Mouse (Mus musculus) thymus, adult 2 months (tissue): ENCODE results near the gene Snx21. TPM values are rescaled to one million over a fixed set of nuclear protein-coding genes. Genes with fewer than 3 reads are reported as not detected.

Experiments
- DNase-seq: peaks from one replicate; pipeline ENCODE4 v3.0.0; 2021
- H3K27ac ChIP-seq: fragments of 200-500 bp; 2 replicates; pipeline ENCODE4 v1.5.1; 2012; ENCODE audit warnings: low read length, control low read depth; ENCODE audit not compliant: control insufficient read depth, insufficient read depth
- H3K27me3 ChIP-seq: fragments of 200-500 bp; 2 replicates; pipeline ENCODE4 v1.6.1; 2012; ENCODE audit warnings: mild to moderate bottlenecking, low read length, moderate library complexity, mixed read lengths; ENCODE audit not compliant: control insufficient read depth, insufficient read depth
- H3K36me3 ChIP-seq: fragments of 200-500 bp; 2 replicates; pipeline ENCODE4 v1.6.1; 2012; ENCODE audit warnings: mild to moderate bottlenecking, low read length, moderate library complexity; ENCODE audit not compliant: control insufficient read depth, insufficient read depth
- H3K4me1 ChIP-seq: fragments of 200-500 bp; replicated peaks from 2 replicates; pipeline ENCODE4 v1.6.1; 2012; ENCODE audit warnings: low read length; ENCODE audit not compliant: control insufficient read depth, insufficient read depth
- H3K4me3 ChIP-seq: fragments of 200-500 bp; 2 replicates; pipeline ENCODE4 v1.5.1; 2012; ENCODE audit warnings: mild to moderate bottlenecking, low read length, control low read depth, moderate library complexity; ENCODE audit not compliant: control insufficient read depth, insufficient read depth
- CTCF ChIP-seq: fragments of 200-500 bp; IDR thresholded peaks from 2 replicates; pipeline ENCODE4 v1.5.1; 2012; ENCODE audit warnings: mild to moderate bottlenecking, control low read depth, low read length, moderate library complexity, borderline replicate concordance; ENCODE audit not compliant: control insufficient read depth, poor library complexity, insufficient read depth; ENCODE audit errors: extremely low read depth
- POLR2A ChIP-seq: fragments of 200-500 bp; IDR thresholded peaks from 2 replicates; pipeline ENCODE4 v1.6.1; 2012; ENCODE audit warnings: mild to moderate bottlenecking, low read length, control low read depth, moderate library complexity; ENCODE audit not compliant: control insufficient read depth, poor library complexity, insufficient read depth; ENCODE audit errors: extremely low read depth
- WGBS: fragments of 180-500 bp; shearing (Covaris S2); methylation state at CpG from one replicate; pipeline ENCODE4 v1.1.7; 2018; 5-methylcytosine and 5-hydroxymethylcytosine counted together
- polyA plus RNA-seq: library from polyadenylated mRNA; depleted of rRNA; stranded (reverse); fragments of >200 nt; gene quantifications from 2 replicates; pipeline ENCODE4 v1.2.3, GENCODE M21; 2012

The Snx21 gene
- polyA plus RNA-seq, 1 experiment, result 11.9 TPM

DNA sequence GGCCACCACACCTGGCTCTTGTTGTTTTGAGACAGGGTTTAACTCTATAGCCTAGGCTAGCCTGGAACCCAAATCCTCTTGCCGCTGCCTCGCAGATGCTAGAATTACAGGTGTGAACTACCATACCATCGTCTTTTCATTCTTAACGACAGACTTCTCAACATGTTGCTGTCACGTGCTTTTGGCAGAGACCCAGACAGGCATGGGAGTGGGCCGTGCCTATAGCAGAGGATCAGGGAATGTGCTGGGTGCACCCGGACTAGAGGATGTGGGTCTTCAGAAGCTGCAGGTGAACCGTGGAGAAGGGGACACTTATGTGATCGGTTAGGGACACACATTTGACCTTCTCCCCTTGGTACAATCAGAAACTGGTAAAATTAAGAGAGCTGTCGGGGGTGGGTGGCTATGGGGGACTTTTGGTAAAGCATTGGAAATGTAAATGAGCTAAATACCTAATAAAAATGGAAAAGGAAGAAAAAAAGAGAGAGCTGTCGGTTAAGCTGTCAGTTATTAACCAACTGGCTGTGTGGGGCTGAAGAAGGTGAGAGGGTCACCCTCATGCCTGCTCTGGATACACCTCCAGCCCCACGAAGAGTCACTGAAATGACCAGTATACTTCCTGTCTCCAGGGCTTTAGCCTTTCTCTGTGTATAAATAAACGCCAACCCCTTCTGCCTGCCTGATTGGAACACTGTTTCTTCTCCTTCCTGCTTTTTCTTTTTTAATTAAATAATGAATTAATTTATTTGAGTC lies 14.8 kb downstream of the Snx21 start:
- 96% methylated on average over 13 of the region's 13 CpGs for whole genome bisulfite sequencing
- peaks cover 12% of the 10 kb centered on the region for H3K36me3 ChIP-seq
- TF ChIP-seq CTCF, result no peak
- no peak for TF ChIP-seq POLR2A

DNA sequence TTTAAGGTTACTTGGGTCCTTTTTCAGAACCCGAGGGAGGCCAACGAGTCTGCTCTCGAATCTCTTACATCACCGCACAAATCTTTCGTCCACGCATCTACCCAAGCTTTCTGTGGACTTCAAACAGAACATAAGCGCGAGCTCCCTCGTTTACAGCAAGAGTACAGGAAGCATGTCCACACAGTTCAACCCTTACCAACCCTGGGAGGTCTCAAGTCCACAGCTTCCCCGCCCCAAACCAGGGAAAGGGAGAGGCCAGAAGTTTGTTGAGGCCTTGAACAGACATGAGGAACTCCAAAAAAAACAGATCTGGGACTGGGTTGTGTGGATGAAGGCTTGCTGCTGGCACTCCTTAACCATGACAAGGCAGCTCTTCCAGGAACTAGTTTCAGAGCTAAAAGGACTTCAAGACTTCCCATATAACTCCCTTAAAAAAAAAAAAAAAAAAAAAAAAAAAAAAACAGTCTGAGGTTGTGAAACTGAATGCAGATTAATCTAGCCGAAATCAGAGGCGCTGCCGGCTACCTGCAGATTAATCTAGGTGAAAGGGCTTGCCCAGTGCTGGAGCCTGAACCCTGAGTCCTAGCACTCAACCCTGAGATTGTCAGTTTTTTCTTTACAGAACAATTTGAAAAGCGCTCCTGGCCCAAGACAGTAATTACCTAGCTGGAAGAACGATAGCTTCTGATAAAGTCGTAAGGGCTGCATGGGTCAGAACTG lies 17.7 kb downstream of the Snx21 start:
- 91% methylated on average over 16 of the region's 16 CpGs for WGBS
- no peak overlapping the region for H3K27ac ChIP-seq

More for the DNA sequence above, 14.8 kb downstream of the Snx21 start:
- Histone ChIP-seq H3K27ac (no peak overlapping the region), H3K4me3 (no peak overlapping the region), H3K27me3 (no peaks in the 10 kb centered on the region), H3K4me1 (peaks cover 9% of the 10 kb centered on the region)
- no peak for DNase-seq

DNA sequence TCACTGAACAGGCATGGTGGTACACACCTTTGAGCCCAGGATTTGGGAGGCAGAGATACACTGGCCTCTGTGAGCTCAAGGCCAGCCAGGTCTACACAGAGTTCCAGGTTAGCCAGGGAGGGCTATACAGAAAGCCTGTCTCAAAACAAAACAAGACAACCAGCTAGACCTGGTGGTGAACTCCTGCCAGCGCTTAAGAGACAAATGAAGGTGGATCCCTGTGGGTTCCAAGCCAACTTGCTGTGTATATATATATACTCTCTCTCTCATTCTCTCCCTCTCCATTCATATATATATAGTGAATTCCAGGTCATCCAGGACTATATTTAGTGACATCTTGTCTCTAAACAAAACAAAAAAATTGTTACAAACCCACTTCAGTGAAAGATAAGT lies 18.3 kb downstream of the Snx21 start:
- WGBS, result 68% methylated on average over 1 of the region's 1 CpGs
- Histone ChIP-seq H3K27me3 (no peaks in the 10 kb centered on the region), H3K27ac (no peak overlapping the region), H3K4me3 (peak overlapping the region; percentile 91; the same call in 1 of the 2 replicates), H3K36me3 (no peaks in the 10 kb centered on the region; the same call in 1 of the 2 replicates), H3K4me1 (peaks cover 14% of the 10 kb centered on the region)
- TF ChIP-seq CTCF, result no peak
- TF ChIP-seq POLR2A, result no peak
- DNase-seq, result no peak

More for the DNA sequence above, 17.7 kb downstream of the Snx21 start:
- no peak for TF ChIP-seq CTCF
- TF ChIP-seq POLR2A, result no peak
- no peak overlapping the region for H3K4me3 ChIP-seq
- DNase-seq, result no peak
- no peaks in the 10 kb centered on the region for H3K27me3 ChIP-seq
- no peaks in the 10 kb centered on the region; the same call in 1 of the 2 replicates for H3K36me3 ChIP-seq
- H3K4me1 ChIP-seq, result peaks cover 14% of the 10 kb centered on the region

DNA sequence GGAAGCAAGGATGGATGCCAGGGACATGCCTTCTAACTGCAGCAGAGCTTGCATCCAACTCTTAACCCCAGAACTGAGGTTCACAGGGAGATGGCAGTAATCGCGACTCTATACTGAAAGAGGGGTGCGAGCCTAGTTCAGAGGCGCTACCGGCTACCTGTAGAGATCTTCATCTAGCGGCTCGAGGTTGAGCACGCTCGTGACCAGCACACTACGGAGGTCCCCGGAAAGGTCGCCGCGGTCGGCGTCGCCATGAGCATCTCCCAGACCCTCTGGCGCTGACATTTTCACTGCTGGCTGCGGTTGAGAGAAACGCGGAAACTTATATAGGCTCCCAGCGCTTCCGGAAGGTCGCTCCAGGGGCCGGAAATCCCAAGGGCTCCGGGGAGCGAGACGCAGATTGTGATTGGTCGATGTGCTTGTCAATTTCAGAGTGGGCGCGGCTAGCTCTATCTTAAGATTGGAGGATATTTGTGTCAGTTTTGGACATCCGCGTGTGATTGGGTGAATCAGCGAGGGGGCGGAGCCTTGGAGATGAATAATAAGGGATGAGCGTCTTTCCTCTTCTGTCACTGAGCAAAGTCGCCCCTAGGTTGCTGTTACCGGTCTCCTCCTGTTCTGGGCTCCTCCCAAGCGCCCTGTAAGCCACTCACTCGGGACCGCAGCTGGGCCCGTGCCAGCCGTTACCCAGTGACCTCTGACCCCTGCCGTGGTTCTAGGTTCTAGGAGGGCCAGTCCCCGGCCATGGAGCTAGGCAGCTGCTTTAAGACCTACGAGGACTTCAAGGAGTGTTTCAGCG lies 19.1 kb downstream of the Snx21 start, which contains the start of the genes Acot8 and Zswim3:
Gene Acot8 (minus strand): TSS at position 350 of the 799 bp plus-strand sequence.
Gene Zswim3 (plus strand): TSS at position 566 of the 799 bp plus-strand sequence.
- TF ChIP-seq CTCF, result no peak
- TF ChIP-seq POLR2A, result peak; percentile 93
- WGBS, result under 1% methylated on average over 47 of the region's 47 CpGs
- Histone ChIP-seq H3K4me3 (peak within 1 kb of the TSS; percentile 91), H3K4me1 (peaks cover 14% of the 10 kb centered on the region), H3K27me3 (no peaks in the 10 kb centered on the region), H3K27ac (peak within 1 kb of the TSS; percentile 94), H3K36me3 (peaks cover 4% of the 10 kb centered on the region; the same call in 1 of the 2 replicates)
- peak; percentile 99 for DNase-seq

DNA sequence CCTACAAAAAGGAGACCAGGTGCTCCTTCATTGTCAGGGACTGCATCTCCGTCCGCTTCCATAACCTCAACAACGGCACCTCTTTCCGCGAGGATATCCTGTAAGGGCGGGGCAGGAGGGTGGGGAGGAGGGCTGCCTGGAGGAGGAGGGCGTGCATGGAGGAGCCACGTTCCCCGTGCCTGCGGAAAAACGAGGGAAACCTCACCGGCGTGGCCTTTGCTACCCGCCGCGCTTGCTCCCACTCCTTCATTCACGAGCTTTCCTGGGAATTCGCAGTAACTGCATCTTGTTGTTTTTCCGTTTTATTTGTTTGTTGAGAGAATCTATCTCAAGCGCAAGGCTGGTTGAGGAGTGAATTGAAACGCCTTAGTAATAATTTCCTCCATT lies 19.7 kb downstream of the Snx21 start:
- Histone ChIP-seq H3K27ac (peak overlapping the region; percentile 94), H3K4me1 (peaks cover 14% of the 10 kb centered on the region), H3K4me3 (peak overlapping the region; percentile 90), H3K36me3 (peaks cover 4% of the 10 kb centered on the region; the same call in 1 of the 2 replicates), H3K27me3 (no peaks in the 10 kb centered on the region)
- no peak for TF ChIP-seq CTCF
- TF ChIP-seq POLR2A, result no peak
- WGBS, result 2% methylated on average over 21 of the region's 21 CpGs
- no peak for DNase-seq

DNA sequence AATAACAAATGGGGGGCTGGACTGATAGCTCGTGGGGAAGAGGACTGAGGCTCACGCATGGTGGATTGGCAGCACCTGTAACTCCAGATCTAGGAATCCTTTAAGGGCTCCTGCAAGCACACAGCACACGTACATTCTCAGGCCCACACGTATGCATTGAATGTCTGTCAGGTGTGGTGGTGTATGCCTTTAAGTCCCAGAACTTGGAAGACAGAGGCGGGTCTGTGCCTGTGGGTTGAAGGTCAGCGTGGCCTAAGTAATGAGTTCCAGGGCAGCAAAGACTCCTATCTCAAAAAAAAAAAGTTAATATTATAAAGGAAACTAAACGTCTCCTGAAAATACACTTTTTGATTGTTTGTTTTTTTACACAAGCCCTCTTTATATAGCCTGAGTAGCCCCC lies 21.0 kb downstream of the Snx21 start:
- DNase-seq, result no peak
- Histone ChIP-seq H3K36me3 (peaks cover 4% of the 10 kb centered on the region; the same call in 1 of the 2 replicates), H3K27me3 (no peaks in the 10 kb centered on the region), H3K4me1 (peaks cover 14% of the 10 kb centered on the region), H3K27ac (no peak overlapping the region), H3K4me3 (no peak overlapping the region)
- TF ChIP-seq POLR2A (no peak), CTCF (no peak)
- 91% methylated on average over 7 of the region's 7 CpGs for WGBS
